Mouse (Mus musculus): ENCODE results near the gene Hoxb7. TPM values are rescaled to one million over a fixed set of nuclear protein-coding genes. Genes with fewer than 3 reads are reported as not detected.

Gene Hoxb7
- total RNA-seq, 2 experiments from 2014 or later = 0.47 to 0.56 TPM

- H3K27ac ChIP-seq = no peak overlapping the region
- peak overlapping the region; percentile 72 for H3K4me3 ChIP-seq
- intact Hi-C loops (cut with DNase I) = no loop called here
- DNase-seq = no peak
- TF ChIP-seq CTCF (IDR thresholded peaks at IDR 0.05) = no peak
Measured at GRCm38 (mm10) chr11:96272024-96272921, 14.2 kb upstream of the Hoxb7 start.

DNA sequence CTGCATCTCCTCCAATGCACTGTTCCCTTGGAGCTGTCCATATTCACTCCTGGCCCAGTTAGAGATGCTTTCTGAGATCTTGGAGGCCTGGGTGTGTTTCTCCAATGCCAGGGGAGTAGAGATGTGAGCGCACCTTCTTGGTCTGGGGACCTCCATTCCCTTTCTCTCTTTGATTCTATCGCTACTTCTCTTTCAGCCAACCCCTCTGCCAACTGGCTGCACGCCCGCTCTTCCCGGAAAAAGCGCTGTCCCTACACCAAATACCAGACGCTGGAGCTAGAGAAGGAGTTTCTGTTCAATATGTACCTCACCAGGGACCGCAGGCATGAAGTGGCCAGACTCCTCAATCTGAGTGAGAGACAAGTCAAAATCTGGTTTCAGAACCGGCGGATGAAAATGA, 12.0 kb upstream of the Hoxb7 start:
- Histone ChIP-seq H3K4me3 (no peak overlapping the region), H3K27ac (no peak overlapping the region)
- DNase-seq = no peak
- intact Hi-C loops (cut with DNase I) = no loop called here
- TF ChIP-seq CTCF (IDR thresholded peaks at IDR 0.05) = no peak

DNA sequence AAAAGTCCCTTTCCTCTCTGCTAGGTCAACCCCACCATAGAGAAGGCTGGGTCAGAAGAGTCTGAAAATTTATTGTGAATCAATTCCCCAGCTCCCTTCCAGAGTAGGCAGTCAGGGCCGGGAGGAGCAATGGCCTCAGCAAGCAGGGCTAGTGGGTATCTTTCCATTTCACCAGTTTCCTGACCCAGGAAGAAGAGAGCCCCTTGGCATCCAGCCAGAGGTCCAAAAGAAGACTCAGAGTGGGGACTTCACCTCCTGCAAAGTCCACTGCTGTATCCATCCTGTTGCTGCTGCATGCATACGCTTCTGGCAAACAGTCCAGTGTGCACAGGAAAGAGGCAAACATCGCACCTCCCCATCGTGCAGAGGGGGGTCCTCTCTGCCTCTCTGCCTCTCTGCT, 10.5 kb upstream of the Hoxb7 start:
- intact Hi-C loops (cut with DNase I) = no loop called here

DNA sequence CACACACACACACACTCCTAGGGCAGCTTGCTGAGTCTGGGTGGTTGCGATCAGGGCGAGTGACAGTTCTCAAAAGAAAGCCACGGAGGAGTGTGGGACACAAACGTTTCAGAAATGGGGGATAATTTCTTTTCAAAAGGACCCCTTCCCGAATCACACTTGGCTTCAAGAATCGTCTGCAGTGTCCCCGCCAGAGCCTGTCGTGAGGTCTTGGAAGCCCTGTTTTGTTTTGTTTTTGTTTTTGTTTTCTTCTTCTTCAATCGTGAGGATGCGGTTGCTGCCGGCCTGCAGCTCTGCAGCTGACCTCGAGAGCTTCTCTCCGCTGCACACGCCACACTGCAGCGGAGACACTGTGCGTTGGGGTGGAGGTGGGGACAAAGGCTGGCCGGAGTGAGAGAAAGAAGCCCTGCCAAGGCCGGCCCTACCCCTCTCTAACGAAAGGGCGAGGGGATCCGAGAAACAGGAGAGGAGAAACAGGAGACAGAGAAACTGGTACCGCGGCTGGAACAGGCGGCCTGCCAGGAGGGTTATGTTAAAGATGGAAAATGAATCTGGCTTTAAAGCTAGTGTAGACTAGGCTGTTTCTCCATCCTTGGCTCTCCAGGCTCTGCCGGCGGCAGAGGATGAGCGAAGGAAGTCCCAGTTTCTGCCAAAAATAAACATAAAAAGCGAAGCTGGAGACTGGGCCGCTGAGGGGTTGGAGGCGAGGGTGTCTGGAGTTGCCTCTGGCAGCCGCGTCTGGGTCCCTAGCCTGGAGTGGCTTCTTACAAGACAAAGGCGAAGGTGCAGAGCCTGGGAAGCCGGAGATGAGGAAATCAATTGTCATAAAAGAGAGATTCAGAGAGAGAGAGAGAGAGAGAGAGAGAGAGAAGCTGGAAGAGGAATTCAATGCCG, 9.0 kb upstream of the Hoxb7 start:
- no peak for DNase-seq
- Histone ChIP-seq H3K27ac (no peak overlapping the region), H3K4me3 (peak overlapping the region; percentile 10)
- TF ChIP-seq CTCF (IDR thresholded peaks at IDR 0.05) = no peak
- intact Hi-C loops (cut with DNase I) = loop anchor here (1.0 to 2.0 kb wide), 3 partner anchors 259 to 343 kb away; no protein-coding TSS in a partner anchor

More for the DNA sequence above, 10.5 kb upstream of the Hoxb7 start:
- DNase-seq = no peak
- Histone ChIP-seq H3K4me3 (no peak overlapping the region), H3K27ac (no peak overlapping the region)
- no peak for TF ChIP-seq CTCF (IDR thresholded peaks at IDR 0.05)

DNA sequence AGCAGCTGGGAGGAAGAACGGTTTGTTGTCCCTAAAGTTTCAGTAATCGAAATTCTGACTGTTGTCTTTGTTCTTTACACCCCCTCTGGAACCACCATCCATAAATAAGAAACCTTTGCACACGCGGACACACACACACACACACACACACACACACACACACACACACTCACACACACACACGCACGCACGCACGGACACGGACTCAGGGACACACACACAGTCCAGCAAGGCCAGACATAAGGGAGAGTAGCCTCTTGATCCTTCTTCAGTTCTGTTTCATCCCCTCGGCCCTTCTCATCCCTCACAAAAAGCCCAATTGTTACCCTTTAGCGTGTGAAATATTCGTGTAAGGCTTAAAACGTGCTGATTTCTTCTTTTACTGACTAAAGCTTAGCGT, 8.1 kb upstream of the Hoxb7 start:
- intact Hi-C loops (cut with DNase I) = loop anchor here (1.0 to 2.0 kb wide), 3 partner anchors 258 to 342 kb away; no protein-coding TSS in a partner anchor
- Histone ChIP-seq H3K4me3 (peak overlapping the region; percentile 38), H3K27ac (no peak overlapping the region)
- DNase-seq = no peak
- TF ChIP-seq CTCF (IDR thresholded peaks at IDR 0.05) = no peak

DNA sequence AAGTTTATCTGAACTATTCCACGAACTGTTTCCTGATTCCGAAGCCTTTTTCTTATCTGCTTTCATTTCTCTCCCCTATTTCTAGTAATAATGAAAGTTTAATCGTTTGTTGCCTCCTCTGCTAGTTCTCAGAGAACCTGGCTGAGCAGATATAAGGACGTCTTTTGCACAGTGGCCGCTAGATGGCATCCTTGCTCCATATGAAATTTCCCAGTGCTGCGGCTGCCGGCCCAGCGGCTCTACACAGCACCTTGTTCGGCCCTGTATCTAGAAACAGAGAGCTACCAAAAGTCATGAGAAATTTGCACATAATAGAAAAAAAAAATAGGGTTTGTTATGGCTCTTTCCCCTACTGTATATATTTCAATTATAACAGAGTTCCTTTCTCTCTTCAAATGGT, 7.7 kb upstream of the Hoxb7 start:
- Histone ChIP-seq H3K27ac (no peak overlapping the region), H3K4me3 (peak overlapping the region; percentile 38)
- DNase-seq = peak; percentile 86
- peak; percentile 96; the same call in 1 of the 2 replicates for TF ChIP-seq CTCF (IDR thresholded peaks at IDR 0.05)
- intact Hi-C loops (cut with DNase I) = loop anchor here (1.0 to 2.0 kb wide), 3 partner anchors 258 to 342 kb away; no protein-coding TSS in a partner anchor

DNA sequence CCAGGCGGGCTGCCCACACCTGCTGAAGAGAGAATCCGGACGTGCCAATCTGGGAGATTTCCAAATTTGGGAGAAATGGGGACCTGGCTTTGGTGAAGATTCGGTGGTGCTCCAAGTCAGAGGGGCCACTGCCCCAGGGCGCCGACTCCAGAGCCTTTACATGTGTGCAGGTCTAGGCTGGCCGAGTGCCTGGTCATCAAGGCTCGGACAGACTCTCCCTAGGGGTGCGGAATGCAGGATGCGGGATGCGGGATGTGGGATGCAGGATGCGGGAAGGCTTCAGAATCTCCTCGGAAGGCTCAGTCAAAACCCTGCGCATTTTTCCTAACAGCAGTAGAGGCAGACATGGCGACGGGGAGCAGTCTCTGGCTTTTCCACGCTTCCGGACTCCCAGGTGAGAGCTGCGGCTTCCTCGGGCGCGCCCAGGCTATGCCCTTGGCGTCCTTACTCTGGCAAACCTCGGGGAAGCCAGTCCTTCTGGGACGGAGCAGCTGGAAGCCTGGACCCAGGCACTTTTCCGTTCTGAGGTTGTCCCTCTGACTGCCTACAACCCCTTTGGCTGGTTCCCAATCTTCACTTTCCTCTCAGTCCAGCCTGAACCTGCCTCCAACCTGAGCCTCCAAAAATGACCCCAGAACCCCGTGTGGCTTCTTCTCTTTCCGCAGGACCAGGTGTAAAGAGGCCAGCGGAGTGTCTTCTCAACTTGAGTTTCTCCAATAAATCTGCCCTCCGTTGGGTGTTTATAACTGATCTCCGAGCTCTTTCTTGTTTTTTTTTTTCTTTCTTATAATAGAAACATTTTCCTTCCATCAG, 6.8 kb upstream of the Hoxb7 start:
- H3K27ac ChIP-seq = peak overlapping the region; percentile 31; the same call in 1 of the 2 replicates
- peak overlapping the region; percentile 31 for H3K4me3 ChIP-seq

DNA sequence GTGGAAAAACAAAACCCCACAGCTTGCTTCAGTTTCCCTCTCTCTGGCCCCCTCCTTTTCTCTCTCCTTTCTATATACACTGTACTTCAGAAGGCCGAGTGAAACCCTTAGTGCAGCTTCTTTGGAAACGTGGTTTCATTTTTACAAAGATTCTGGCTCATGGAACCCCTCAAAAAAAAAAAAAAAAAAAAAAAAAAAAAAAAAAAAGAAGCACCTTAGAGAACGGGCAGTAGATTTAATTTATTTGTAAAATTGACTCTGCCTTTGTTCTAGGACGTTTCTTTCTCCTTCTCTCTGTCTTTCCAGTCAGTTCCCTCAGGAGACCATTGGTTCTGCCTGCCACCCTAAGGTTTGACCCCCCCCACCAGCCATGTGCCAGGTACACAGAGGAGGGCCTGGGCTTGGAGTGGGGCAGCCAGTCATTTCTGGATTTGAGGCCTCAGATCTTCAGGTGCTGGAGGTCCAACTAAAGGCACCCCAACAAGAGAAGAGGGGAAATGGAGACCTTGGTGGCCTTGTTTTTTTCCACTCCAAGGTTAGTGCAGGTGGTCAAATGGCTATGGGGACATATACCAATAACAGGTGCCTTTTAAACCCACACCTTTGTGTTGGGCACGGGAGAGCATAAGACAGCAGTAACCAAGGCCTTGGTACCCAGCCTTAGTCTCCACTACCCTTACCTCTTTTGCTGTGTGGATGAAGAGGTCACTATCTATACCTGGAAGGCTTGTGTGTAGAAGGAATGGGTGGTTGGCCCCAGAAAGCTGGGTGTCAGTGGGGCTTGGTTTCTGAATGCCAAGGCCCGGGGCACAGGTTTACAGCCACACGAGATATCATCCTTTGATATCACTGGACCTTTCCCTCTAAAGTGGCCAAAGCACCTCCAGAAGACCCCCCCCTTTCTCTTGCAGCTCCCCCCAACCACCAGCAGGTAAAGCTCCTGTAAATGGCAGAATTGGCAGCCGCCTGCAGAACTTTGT, 5.7 kb upstream of the Hoxb7 start:
- TF ChIP-seq CTCF (IDR thresholded peaks at IDR 0.05) = no peak
- intact Hi-C loops (cut with DNase I) = loop anchor here (1.0 kb wide), 1 partner anchor 14 kb away; no protein-coding TSS in a partner anchor
- DNase-seq = no peak
- Histone ChIP-seq H3K4me3 (no peak overlapping the region), H3K27ac (no peak overlapping the region)

More for the DNA sequence above, 6.8 kb upstream of the Hoxb7 start:
- intact Hi-C loops (cut with DNase I) = loop anchor here (1.0 to 2.0 kb wide), 3 partner anchors 15 to 341 kb away; no protein-coding TSS in a partner anchor
- no peak for TF ChIP-seq CTCF (IDR thresholded peaks at IDR 0.05)
- no peak for DNase-seq

DNA sequence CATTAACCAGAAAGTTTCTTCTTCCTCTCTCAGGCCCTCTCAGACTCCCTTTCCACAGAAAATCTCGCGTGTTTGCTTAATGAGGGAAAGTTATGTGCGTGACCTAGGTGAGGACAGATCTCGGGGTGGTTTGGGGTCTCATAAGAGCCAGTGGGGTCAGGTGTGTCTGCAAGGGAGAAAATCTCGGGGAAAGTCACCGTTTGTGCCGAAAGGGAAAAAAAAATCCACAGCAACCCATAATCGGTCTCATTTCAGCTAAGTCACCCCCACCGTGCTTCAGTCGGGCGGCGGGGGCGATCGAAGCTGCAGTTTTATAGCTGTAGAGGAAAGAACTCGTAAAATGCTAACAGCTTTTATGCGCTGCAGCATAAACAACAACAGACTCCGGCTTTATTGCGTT, 5.0 kb upstream of the Hoxb7 start:
- TF ChIP-seq CTCF (IDR thresholded peaks at IDR 0.05) = no peak
- peak overlapping the region; percentile 73; the same call in 1 of the 2 replicates for H3K4me3 ChIP-seq
- H3K27ac ChIP-seq = no peak overlapping the region
- no peak for DNase-seq
- intact Hi-C loops (cut with DNase I) = no loop called here

DNA sequence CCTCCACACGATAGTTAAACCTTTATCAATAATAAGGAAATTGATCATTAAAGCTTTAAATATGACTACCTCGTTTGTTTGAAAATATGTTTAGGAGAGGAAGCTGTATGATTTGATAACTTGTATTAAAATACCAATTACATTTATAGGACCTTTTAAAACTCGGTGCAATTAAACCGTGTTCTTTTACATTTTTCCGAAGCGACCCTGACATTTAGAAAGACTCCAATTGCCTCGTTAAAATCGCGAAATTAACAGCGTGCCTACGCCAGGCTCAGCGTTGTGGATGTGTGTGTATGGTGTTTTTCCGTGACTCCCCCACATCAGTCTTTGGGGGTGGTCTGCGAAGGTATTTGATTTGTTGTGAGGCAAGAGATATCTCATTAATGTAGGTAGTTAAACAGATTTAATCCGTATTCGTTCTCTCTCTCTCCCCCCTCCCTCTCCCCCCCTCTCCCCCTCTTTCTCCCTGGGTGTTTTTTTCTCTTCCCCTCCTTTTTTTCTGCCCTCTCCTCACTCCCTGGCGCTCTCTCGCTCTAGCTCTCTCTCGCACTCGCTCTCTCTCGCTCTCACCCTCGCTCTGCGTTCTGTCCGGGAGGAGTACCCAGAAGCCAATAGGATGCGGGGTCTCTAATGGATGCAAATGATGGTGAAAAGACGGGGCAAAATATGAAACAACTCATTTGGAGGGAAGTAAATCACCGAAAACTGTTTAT, 4.4 kb upstream of the Hoxb7 start, which contains the start of gene Hoxb8:
Gene Hoxb8, plus strand, starts transcription at position 51 of the 716 bp plus-strand sequence.
- Histone ChIP-seq H3K4me3 (peak within 1 kb of the TSS; percentile 73), H3K27ac (peak within 1 kb of the TSS; percentile 89; the same call in 1 of the 2 replicates)
- intact Hi-C loops (cut with DNase I) = no loop called here
- TF ChIP-seq CTCF (IDR thresholded peaks at IDR 0.05) = no peak
- no peak for DNase-seq

All from gastrocnemius, adult 2 months (tissue).